Mouse (Mus musculus): ENCODE measurements around the gene Cep63.

Cep63 gene

GRCm38 (mm10) chr9:102625983-102626838 is at the start of gene Cep63, which contains the start of gene Anapc13:
Gene Cep63, minus strand, starts transcription at chr9:102626534.
Gene Anapc13, plus strand, starts transcription at chr9:102626296.
- peak; percentile 68 for DNase-seq (ENCODE audit: extremely low read depth, low read depth, low spot score)

GRCm38 (mm10) chr9:102675922-102676321 is 49.6 kb upstream of the Cep63 start:
- DNase-seq (ENCODE audit: extremely low read depth, low read depth, low spot score): no peak

- no peak for DNase-seq (ENCODE audit: extremely low read depth, low read depth, low spot score)
These were observed 47.0 kb upstream of the Cep63 start for GRCm38 (mm10) chr9:102673381-102673780.

- DNase-seq (ENCODE audit: extremely low read depth, low read depth, low spot score): no peak
These were observed 42.6 kb upstream of the Cep63 start for GRCm38 (mm10) chr9:102668906-102669305.

- no peak for DNase-seq (ENCODE audit: extremely low read depth, low read depth, low spot score)
These were observed 41.8 kb upstream of the Cep63 start for GRCm38 (mm10) chr9:102668115-102668514.

GRCm38 (mm10) chr9:102656355-102657095 is 30.2 kb upstream of the Cep63 start:
- peak; percentile 34 for DNase-seq (ENCODE audit: extremely low read depth, low read depth, low spot score)

GRCm38 (mm10) chr9:102651199-102651720 is 24.9 kb upstream of the Cep63 start:
- DNase-seq (ENCODE audit: extremely low read depth, low read depth, low spot score): no peak

GRCm38 (mm10) chr9:102650637-102651036 is 24.3 kb upstream of the Cep63 start:
- no peak for DNase-seq (ENCODE audit: extremely low read depth, low read depth, low spot score)

- DNase-seq (ENCODE audit: extremely low read depth, low read depth, low spot score): no peak
These were observed 23.7 kb upstream of the Cep63 start for GRCm38 (mm10) chr9:102649917-102650527.

- DNase-seq (ENCODE audit: extremely low read depth, low read depth, low spot score): no peak
These were observed 20.7 kb upstream of the Cep63 start for GRCm38 (mm10) chr9:102647010-102647409.

- DNase-seq (ENCODE audit: extremely low read depth, low read depth, low spot score): no peak
These were observed 18.9 kb upstream of the Cep63 start for GRCm38 (mm10) chr9:102645119-102645695.

GRCm38 (mm10) chr9:102643486-102644101 is 17.3 kb upstream of the Cep63 start:
- no peak for DNase-seq (ENCODE audit: extremely low read depth, low read depth, low spot score)

GRCm38 (mm10) chr9:102643071-102643485 is 16.7 kb upstream of the Cep63 start:
- DNase-seq (ENCODE audit: extremely low read depth, low read depth, low spot score): no peak

- no peak for DNase-seq (ENCODE audit: extremely low read depth, low read depth, low spot score)
These were observed 15.2 kb upstream of the Cep63 start for GRCm38 (mm10) chr9:102641531-102641930.

- no peak for DNase-seq (ENCODE audit: extremely low read depth, low read depth, low spot score)
These were observed 13.2 kb upstream of the Cep63 start for GRCm38 (mm10) chr9:102639510-102639909.

GRCm38 (mm10) chr9:102638963-102639362 is 12.6 kb upstream of the Cep63 start:
- DNase-seq (ENCODE audit: extremely low read depth, low read depth, low spot score): no peak

- no peak for DNase-seq (ENCODE audit: extremely low read depth, low read depth, low spot score)
These were observed 10.8 kb upstream of the Cep63 start for GRCm38 (mm10) chr9:102637115-102637514.

GRCm38 (mm10) chr9:102636553-102636952 is 10.2 kb upstream of the Cep63 start:
- DNase-seq (ENCODE audit: extremely low read depth, low read depth, low spot score): no peak

- DNase-seq (ENCODE audit: extremely low read depth, low read depth, low spot score): no peak
These were observed 8.1 kb upstream of the Cep63 start for GRCm38 (mm10) chr9:102634453-102634852.

GRCm38 (mm10) chr9:102632923-102633537 is 6.7 kb upstream of the Cep63 start:
- no peak for DNase-seq (ENCODE audit: extremely low read depth, low read depth, low spot score)
